ENCODE assay signal across 17 mouse cellular contexts in the genomic region with DNA sequence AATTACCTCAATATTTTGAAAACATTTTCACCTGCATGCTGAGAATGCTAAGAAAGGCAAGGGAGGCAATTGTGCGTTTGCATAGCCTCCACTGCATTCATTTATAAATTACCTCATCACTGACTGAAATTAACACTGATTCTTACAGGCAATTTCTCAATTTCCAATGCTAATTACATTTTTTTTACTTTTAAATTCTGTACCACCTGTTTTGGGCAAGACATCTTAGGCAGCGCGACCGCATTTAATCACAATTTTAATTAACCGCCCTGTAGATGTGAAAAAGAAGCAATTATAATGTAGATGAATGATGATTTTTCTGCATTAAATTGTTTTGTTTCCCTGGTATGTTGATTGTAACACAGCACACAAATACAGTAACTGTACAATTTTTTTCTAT.
"Had no signal": no experiment of that assay in that cellular context is flagged by ENCODE, and none has a peak within 500 bp of the region (broad histone marks: within the 10 kb centered on the region; RNA-seq: fewer than 3 reads in every experiment).

No protein-coding gene starts in this region.

- H3K9me3 ChIP-seq: lung, embryonic 15.5 days; megakaryocyte, embryonic 14.5 days; midbrain, embryonic 13.5 days; midbrain, embryonic 15.5 days; neural tube, embryonic 12.5 days; stomach, embryonic 15.5 days had no signal

- ATAC-seq: lung, postnatal 0 days; midbrain, embryonic 13.5 days; midbrain, embryonic 15.5 days had no signal

- H3K9ac ChIP-seq: lung, embryonic 15.5 days; midbrain, embryonic 13.5 days; midbrain, embryonic 15.5 days; neural tube, embryonic 12.5 days; stomach, embryonic 15.5 days had no signal

- H3K4me2 ChIP-seq: lung, embryonic 15.5 days; midbrain, embryonic 11.5 days; midbrain, embryonic 13.5 days; midbrain, embryonic 15.5 days; neural tube, embryonic 12.5 days; stomach, embryonic 15.5 days had no signal

- H3K4me3 ChIP-seq: lung, embryonic 15.5 days; megakaryocyte, embryonic 14.5 days; midbrain, embryonic 13.5 days; midbrain, embryonic 15.5 days; neural tube, embryonic 12.5 days; stomach, embryonic 15.5 days had no signal

- H3K27me3 ChIP-seq: lung, embryonic 15.5 days; megakaryocyte, embryonic 14.5 days; midbrain, embryonic 13.5 days; midbrain, embryonic 15.5 days; neural tube, embryonic 12.5 days; stomach, embryonic 15.5 days had no signal

- DNase-seq: lung, adult 2 months; lung, postnatal 14 days; lung, postnatal 36 days; right cerebral cortex, postnatal 14 days; thymus, adult 2 months; thymus, postnatal 25 days; thymus, postnatal 4 days had no signal

- H3K27ac ChIP-seq: lung, embryonic 15.5 days; macrophage; midbrain, embryonic 15.5 days; neural tube, embryonic 12.5 days; stomach, embryonic 15.5 days; stomach, postnatal 0 days had no signal

- H3K36me3 ChIP-seq: midbrain, embryonic 13.5 days; midbrain, embryonic 15.5 days; stomach, embryonic 15.5 days had no signal
